Mouse (Mus musculus): Measurements from ENCODE around the gene Ufsp1.
A peak's percentile ranks its signal among the peaks of the same experiment; 100 is the strongest.

Ufsp1 gene

GRCm38 (mm10) chr5:137297126-137297525, 2.7 kb downstream of the Ufsp1 start:
- no peak for DNase-seq

- DNase-seq = no peak
Measured at GRCm38 (mm10) chr5:137299240-137299639, 4.8 kb downstream of the Ufsp1 start.

GRCm38 (mm10) chr5:137301253-137301652, 6.8 kb downstream of the Ufsp1 start:
- DNase-seq = no peak

GRCm38 (mm10) chr5:137303609-137304008, 9.2 kb downstream of the Ufsp1 start:
- DNase-seq = no peak

GRCm38 (mm10) chr5:137304165-137304564, 9.7 kb downstream of the Ufsp1 start:
- no peak for DNase-seq

- no peak for DNase-seq
Measured at GRCm38 (mm10) chr5:137304816-137305215, 10.4 kb downstream of the Ufsp1 start.

- DNase-seq = no peak
Measured at GRCm38 (mm10) chr5:137305822-137306221, 11.4 kb downstream of the Ufsp1 start.

- no peak for DNase-seq
Measured at GRCm38 (mm10) chr5:137306439-137307005, 12.1 kb downstream of the Ufsp1 start.

GRCm38 (mm10) chr5:137307071-137307912, 12.9 kb downstream of the Ufsp1 start, which contains the start of gene Srrt:
Gene Srrt, minus strand, starts transcription at chr5:137307674.
- DNase-seq = peak; percentile 95

GRCm38 (mm10) chr5:137308356-137308755, 13.9 kb downstream of the Ufsp1 start:
- DNase-seq = no peak

GRCm38 (mm10) chr5:137313466-137314192, 19.2 kb downstream of the Ufsp1 start:
- peak; percentile 46 for DNase-seq

- DNase-seq = peak; percentile 90
Measured at GRCm38 (mm10) chr5:137314193-137315083, 20.0 kb downstream of the Ufsp1 start, which contains the start of gene Trip6. Gene Trip6, minus strand, starts transcription at chr5:137314404.

- peak; percentile 58 for DNase-seq
Measured at GRCm38 (mm10) chr5:137315084-137315903, 20.9 kb downstream of the Ufsp1 start.

GRCm38 (mm10) chr5:137317361-137317760, 22.9 kb downstream of the Ufsp1 start:
- DNase-seq = no peak

GRCm38 (mm10) chr5:137318570-137318969, 24.1 kb downstream of the Ufsp1 start:
- no peak for DNase-seq

- DNase-seq = no peak
Measured at GRCm38 (mm10) chr5:137320996-137321395, 26.6 kb downstream of the Ufsp1 start.

- DNase-seq = no peak
Measured at GRCm38 (mm10) chr5:137330910-137331309, 36.5 kb downstream of the Ufsp1 start.

GRCm38 (mm10) chr5:137332857-137333511, 38.6 kb downstream of the Ufsp1 start:
- no peak for DNase-seq

GRCm38 (mm10) chr5:137333512-137334174, 39.2 kb downstream of the Ufsp1 start, which contains the start of gene Slc12a9:
Gene Slc12a9, minus strand, starts transcription at chr5:137333597.
- peak; percentile 98 for DNase-seq

GRCm38 (mm10) chr5:137334317-137334716, 39.9 kb downstream of the Ufsp1 start:
- DNase-seq = no peak

All from lung, postnatal 36 days (tissue).